Mouse (Mus musculus) fibroblast of lung, adult 2 months (primary cell): ENCODE results near the gene Klk1b8.
"Not testable (repeated sequence)": the region's sequence is repeated elsewhere in the genome, so short reads cannot be mapped to it uniquely, and the experiment has no call there.

Source experiments
- DNase-seq: peaks from one replicate; pipeline ENCODE4 v3.0.0-alpha.2; 2011; ENCODE audit warnings: low read depth

Klk1b8 gene

DNA sequence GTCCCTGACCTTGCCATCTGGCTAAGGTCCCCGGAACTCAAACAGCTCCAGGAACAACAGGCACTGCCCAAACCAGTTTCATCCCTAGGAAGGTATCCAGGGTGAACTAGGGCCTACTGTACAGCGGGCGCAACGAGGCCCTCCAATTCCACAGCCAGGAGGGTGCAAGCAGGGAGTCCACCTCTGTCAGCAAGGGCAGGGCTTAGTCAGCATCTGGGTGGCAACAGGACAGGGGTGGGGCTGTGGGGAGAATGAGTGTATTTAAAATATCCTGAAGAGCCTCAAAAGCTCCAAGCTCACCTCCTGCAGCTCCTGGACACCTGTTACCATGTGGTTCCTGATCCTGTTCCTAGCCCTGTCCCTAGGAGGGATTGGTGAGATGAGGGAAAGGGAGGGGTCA is 45.1 kb downstream of the Klk1b8 start, which contains the start of gene Klk1b11:
Gene Klk1b11 (plus strand): TSS at position 301 of the 400 bp plus-strand sequence.
- not testable (repeated sequence) for DNase-seq
